Mouse (Mus musculus) lung, embryonic 15.5 days (tissue): ENCODE measurements at regions not wholly inside any gene's neighbourhood (a gene's known extent, or its start where the extent isn't known, plus 50 kb on each side); places are given as distances from the start of the nearest gene placed in this dataset. TPM values are rescaled to one million over a fixed set of nuclear protein-coding genes. Genes with fewer than 3 reads are reported as not detected.

Experiments
- ATAC-seq: fragments of 200-750 bp; cut with Nextera tagmentation; 2 replicates; pipeline ENCODE4 v1.8.0; 2017; ENCODE audit warnings: moderate number of reproducible peaks, borderline replicate concordance; ENCODE audit not compliant: low FRiP score, low TSS enrichment; ENCODE audit errors: extremely low read depth
- H3K27ac ChIP-seq: fragments of 300-500 bp; sonication (generic); 2 replicates; pipeline ENCODE4 v1.5.1; 2015; ENCODE audit warnings: moderate library complexity, mild to moderate bottlenecking, inconsistent platforms
- H3K27me3 ChIP-seq: fragments of 300-500 bp; sonication (generic); 2 replicates; pipeline ENCODE4 v1.6.1; 2015; ENCODE audit warnings: inconsistent platforms
- H3K36me3 ChIP-seq: fragments of 300-500 bp; sonication (generic); 2 replicates; pipeline ENCODE4 v1.6.1; 2015; ENCODE audit warnings: inconsistent platforms
- H3K4me1 ChIP-seq: fragments of 300-500 bp; sonication (generic); 2 replicates; pipeline ENCODE4 v1.6.1; 2015; ENCODE audit warnings: inconsistent platforms
- H3K4me2 ChIP-seq: fragments of 300-500 bp; sonication (generic); 2 replicates; pipeline ENCODE4 v1.6.1; 2015; ENCODE audit warnings: inconsistent platforms, mild to moderate bottlenecking, moderate library complexity
- H3K4me3 ChIP-seq: fragments of 300-500 bp; sonication (generic); 2 replicates; pipeline ENCODE4 v1.5.1; 2015; ENCODE audit warnings: mild to moderate bottlenecking, inconsistent platforms
- H3K9ac ChIP-seq: fragments of 300-500 bp; sonication (generic); 2 replicates; pipeline ENCODE4 v1.6.1; 2015; ENCODE audit warnings: inconsistent platforms
- H3K9me3 ChIP-seq: fragments of 300-500 bp; sonication (generic); 2 replicates; pipeline ENCODE4 v1.6.1; 2016; ENCODE audit warnings: inconsistent platforms
- WGBS: fragments of 180-500 bp; shearing (Covaris S2); methylation state at CpG from one replicate; pipeline ENCODE4 v1.1.7; 2015; 5-methylcytosine and 5-hydroxymethylcytosine counted together
- microRNA-seq: library from miRNA; unstranded; fragments of <30 nt; microRNA quantifications from one replicate; pipeline ENCODE4, GENCODE M21; 2016

GRCm38 (mm10) chr5:51028966-51029365, 538.6 kb downstream of the Ppargc1a start:
- WGBS = 87% methylated on average over 4 of the region's 4 CpGs
- Histone ChIP-seq H3K4me2 (no peak overlapping the region), H3K9ac (no peak overlapping the region), H3K36me3 (no peaks in the 10 kb centered on the region), H3K4me3 (no peak overlapping the region), H3K27me3 (no peaks in the 10 kb centered on the region; the same call in 1 of the 2 replicates), H3K9me3 (no peaks in the 10 kb centered on the region), H3K4me1 (no peaks in the 10 kb centered on the region), H3K27ac (no peak overlapping the region)
- no peak for ATAC-seq

GRCm38 (mm10) chr5:50990822-50991537, 576.5 kb downstream of the Ppargc1a start:
- no peak for ATAC-seq
- Histone ChIP-seq H3K36me3 (no peaks in the 10 kb centered on the region), H3K4me3 (no peak overlapping the region), H3K9me3 (no peaks in the 10 kb centered on the region), H3K27ac (no peak overlapping the region), H3K4me2 (no peak overlapping the region), H3K4me1 (no peaks in the 10 kb centered on the region), H3K9ac (no peak overlapping the region), H3K27me3 (no peaks in the 10 kb centered on the region)
- WGBS = 88% methylated on average over 2 of the region's 2 CpGs

Small RNA genes in the stretch of these regions (microRNA-seq; reads per million reads assigned to microRNA genes)
- not detected for gene Gm44377
